Mouse (Mus musculus): ENCODE data around the gene Nr1i2.
"Not testable (repeated sequence)": the region's sequence is repeated elsewhere in the genome, so short reads cannot be mapped to it uniquely, and the experiment has no call there.

The Nr1i2 gene

DNA sequence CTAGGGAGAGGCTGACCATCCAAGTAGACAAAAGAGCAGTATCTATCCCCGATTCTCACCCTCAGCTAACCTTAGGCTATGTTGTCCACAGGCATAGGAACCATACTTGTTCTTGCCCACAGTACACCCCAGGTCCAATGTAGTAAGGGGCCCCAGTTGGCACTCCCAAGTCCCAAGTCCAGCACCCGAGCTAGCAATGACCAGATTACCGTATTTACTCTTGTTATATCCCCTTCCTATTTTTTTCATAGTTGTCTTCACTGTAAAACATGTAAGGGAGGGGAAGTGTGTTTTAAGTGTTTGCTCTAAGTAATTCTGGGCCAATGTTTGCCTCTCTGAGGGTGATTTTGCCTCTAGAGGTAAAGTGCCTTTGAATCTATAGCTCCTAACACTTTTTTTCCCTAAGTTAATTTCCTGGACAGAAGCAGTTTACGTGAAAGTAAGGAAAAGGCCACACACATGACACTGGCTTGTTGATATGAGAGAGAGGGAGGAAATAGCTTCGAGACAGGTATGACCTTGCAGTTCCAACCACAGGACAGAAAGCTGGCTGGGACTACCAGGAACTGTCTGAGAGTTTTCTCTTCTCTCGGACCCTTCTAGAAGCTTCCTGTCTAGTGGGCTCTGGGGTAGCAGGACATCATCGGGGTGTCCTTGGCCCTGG is at the start of gene Nr1i2:
TSS of gene Nr1i2 (minus strand) at position 140 of the 664 bp plus-strand sequence.
- no peak for DNase-seq

- DNase-seq = peak; percentile 81
Observed at GRCm38 (mm10) chr16:38341396-38342324, 47.0 kb upstream of the Nr1i2 start, which contains the start of gene Maats1. Gene Maats1 (minus strand): TSS chr16:38342143.

DNA sequence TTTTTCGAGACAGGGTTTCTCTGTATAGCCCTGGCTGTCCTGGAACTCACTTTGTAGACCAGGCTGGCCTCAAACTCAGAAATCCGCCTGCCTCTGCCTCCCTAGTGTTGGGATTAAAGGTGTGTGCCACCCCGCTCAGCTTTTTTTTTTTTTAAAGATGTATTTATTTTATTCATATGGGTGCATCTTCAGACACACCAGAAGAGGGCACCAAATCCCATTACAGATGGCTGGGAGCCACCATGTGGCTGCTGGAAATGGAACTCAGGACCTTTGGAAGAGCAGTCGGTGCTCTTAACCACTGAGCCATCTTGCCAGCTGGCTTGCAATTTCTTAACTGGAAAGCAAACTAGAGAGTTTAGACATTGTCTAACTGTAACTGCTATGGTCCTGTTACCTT is 43.5 kb upstream of the Nr1i2 start:
- not testable (repeated sequence) for DNase-seq

DNA sequence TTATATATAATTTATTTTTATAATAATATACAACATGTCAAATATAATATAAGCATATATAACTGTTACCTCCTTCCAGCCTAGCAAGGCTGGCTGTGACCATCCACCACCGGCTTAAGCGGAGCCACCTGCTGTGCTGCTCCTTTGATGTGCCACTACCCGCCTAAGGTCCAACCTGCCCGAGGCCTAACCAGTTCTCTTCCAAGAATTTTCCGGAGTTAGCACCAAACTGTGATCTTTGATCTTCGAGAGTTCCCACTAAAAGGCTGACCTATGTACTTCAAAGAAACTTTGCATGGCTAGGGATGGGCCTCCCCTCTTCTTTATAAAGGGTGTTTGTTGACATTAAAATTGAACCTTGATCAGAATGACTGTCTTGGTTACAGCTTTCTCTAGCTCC is 39.8 kb upstream of the Nr1i2 start:
- no peak for DNase-seq

DNA sequence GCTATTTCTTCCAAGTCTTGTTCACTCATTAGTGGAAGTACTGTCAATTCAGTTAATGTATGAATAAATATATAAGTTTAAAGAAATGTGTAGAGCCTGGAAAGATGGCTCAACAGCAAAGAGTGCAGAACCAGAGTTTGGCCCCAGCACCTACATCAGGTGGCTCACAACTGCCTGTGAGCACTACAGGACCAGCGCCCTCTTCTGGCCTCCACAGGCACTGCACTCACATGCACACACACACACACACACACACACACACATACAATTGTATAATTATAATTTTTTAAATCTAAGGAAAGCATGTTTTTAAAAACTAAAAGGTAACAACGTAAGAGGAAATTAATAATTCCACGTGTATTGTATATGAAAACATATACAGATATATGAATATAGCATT is 34.7 kb upstream of the Nr1i2 start:
- DNase-seq = no peak

- no peak for DNase-seq
Observed at GRCm38 (mm10) chr16:38326778-38327397, 32.3 kb upstream of the Nr1i2 start.

DNA sequence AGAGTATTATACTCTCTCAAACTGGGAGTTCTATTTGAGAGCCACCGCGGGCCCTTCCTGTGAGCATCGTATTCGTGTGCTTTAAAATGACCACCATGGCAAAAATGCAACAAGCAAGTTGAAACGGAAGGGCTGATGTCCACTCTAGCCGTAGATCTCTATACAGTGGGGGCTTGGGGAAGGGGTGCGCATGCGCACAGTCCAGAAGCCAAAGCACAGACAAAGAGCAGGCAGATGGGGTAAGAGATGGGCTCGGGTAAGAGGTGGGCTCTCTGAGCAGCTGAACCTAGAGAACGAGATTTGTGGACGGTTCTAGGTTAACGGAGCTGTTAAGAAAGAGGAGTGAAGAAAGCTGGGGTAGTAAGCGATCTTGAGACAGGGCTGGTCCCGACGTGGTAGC is 29.7 kb upstream of the Nr1i2 start:
- no peak for DNase-seq

DNA sequence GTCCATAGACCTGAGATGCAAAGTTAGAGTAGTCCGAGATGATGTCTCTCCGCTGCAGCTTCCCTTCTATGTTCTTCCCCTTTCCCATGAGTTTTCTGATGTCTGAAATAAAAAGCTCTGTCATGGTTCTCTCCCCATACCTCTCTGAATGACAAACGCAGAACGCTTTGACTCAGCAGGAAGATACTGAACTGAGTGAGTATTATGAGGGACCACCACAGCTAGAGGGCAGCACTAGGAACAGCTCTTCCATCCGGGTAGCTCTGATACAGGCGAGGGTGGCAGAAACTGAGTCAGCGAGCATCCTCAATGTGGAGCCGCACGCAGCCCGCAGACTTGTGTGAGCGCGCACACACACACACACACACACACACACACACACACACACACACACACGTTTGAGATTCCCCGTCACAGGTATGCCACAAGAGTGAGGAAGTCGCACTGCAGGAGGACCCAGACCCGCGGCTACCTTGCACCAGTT is 26.9 kb upstream of the Nr1i2 start:
- peak; percentile 66 for DNase-seq

- no peak for DNase-seq
Observed at GRCm38 (mm10) chr16:38319087-38319486, 24.5 kb upstream of the Nr1i2 start.

DNA sequence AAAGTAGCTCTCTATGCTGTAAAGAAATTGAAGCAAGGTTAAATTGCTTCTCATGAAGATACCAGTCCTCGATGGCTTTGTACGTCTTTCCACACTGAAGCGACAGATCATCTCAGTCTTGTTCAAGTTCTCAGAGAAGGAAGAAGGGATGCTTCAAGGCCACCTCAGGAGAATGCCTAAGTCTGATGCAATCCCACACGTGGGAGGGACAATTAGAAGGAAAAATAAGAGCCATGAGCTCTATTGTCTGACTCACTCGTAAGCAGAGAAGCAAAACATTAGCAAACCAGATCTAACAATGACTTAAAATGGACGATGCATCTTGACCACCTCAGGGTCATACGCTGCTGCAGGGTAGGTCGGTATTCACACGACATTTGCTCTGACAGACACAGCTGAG is 23.9 kb upstream of the Nr1i2 start:
- no peak for DNase-seq

- DNase-seq = no peak
Observed at GRCm38 (mm10) chr16:38308195-38308594, 13.6 kb upstream of the Nr1i2 start.

GRCm38 (mm10) chr16:38307651-38308050 is 13.0 kb upstream of the Nr1i2 start:
- DNase-seq = no peak

GRCm38 (mm10) chr16:38307221-38307605 is 12.6 kb upstream of the Nr1i2 start:
- no peak for DNase-seq

DNA sequence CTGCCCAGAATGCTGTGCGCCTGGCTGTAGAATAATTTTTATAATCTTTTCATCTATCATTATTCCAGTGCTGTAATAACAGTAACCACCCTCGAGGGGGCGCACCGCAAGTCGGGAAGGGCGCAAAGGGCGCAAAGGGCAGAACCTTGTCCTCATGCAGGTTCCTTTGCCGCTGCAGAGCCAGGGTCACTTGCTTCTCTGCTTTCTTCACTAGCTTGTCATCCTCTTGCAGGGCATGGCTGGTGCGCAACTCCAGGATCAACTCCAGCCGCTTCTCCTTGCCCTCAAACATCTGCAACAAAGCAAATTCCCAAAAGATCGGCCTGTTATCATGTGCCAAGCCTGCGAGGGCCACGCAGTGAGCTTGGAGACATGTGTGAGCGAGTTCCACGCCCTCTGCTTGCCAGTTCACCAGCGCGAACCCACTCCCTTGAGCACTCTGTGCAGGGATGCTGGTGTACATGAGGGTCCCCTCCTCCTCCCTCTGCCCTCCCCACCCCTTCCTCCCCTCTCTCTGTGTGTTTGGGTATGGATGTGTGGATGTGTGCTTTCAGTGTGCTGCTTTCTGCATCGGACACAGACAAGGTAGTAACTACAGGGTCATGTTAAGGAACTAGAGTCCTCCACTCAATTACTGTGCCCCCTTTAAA is 12.1 kb upstream of the Nr1i2 start:
- no peak for DNase-seq

- DNase-seq = no peak
Observed at GRCm38 (mm10) chr16:38304460-38305194, 10.0 kb upstream of the Nr1i2 start.

DNA sequence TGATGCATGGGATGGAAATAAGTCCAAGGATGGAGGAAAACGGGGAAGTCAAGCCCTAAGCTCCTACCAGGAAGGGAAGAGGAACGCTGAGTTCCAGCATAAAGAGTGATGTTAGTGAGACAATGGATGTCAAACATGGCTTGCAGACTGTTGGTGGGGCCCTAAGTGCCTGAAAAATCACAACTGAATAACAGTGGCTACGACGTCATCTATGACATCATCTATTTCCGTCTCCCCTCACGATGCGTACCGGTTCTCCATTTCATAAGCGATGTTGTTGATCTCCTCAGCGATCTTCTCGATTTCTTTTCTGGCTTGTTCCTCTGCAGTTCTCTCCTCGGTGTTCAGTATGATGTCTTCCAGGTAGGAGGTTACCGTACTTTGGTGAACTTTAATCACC is 7.7 kb upstream of the Nr1i2 start:
- no peak for DNase-seq

GRCm38 (mm10) chr16:38298410-38298809 is 3.8 kb upstream of the Nr1i2 start:
- no peak for DNase-seq

DNA sequence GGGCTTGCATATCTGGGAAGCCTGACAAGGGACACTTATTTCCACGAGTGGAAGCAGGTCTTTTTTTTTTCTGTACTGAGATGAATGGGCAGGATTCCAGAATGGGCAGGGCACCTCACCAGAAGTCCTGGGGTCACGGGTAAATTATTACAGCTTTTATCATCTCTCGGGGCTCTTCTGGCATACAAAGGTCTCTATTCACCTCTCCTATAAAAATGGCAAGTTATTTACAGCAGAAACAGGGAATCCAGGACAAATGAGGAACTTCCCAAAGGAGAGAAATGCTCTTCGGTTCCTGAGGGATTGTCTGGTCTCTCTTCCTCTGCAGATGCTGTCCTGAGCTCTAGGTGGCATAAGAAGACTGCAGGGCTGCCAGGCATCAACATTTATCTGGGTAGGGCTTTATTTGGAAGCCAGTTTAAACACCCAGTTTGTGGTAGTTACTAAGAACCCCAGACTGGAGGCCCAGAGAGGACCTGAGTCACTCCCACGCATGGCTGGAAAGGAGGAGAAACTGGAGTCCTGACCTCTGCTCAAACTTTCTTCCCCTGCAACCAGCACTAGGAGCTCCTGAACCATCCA is 816 bp upstream of the Nr1i2 start:
- no peak for DNase-seq

DNA sequence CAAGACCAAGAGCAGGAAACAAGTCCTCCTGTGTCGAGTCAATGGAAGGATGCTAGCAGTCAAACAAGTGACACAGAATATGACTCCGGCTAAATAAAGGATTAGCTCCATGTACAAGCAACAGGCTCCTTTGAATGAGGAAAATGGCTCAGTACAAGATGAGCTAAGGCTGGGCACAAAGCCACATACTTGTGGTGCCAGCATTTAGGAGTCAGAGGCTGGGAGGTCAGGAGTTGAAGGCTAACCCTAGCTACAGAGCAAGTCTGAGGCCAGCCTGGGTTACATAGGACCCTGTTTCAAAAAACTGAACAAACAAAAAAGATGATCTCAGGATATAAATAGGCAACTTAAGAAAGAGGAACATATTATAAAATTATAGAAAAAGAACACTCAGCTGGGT is 4.5 kb downstream of the Nr1i2 start:
- DNase-seq = no peak

DNA sequence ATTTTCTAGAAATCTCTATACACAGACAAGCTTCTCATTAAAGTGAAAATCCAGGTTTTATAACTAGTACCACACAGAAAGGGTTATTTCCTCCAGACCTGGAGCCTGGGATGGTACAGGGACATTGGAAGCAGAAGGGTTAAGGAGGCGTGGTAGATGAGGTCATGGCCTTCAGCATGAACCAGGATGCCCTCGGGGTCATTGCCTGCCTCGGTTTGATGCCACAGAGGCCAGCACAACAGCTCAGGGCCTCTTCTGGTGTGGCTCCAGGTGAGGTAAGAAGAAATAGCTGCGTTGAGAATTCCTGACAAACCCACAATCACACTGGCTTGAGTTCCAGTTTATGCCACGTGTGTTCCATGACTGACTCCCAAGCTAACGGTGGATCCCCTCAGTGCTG is 5.8 kb downstream of the Nr1i2 start:
- no peak for DNase-seq

GRCm38 (mm10) chr16:38287762-38288161 is 6.9 kb downstream of the Nr1i2 start:
- DNase-seq = no peak

DNA sequence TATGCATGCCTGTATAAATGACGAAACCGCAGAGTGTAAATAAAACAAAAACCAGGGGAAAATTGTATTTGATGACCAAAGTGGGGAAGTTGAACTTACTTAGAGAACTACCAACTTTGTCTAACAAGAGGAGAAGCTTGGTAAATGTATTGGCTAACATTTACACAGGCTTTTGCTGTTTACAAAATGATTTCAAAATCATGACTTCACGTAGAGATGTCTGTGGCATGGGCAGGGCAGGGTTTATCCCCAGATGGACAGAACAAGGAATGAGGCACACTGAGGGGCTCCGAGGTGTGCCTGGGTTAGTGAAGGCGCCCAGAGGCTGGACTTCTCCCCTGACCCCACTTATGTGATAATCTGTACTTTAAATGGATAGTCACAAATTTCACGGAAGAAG is 7.3 kb downstream of the Nr1i2 start:
- DNase-seq = no peak
